Mouse (Mus musculus): ENCODE measurements around the gene Figla. TPM values are rescaled to one million over a fixed set of nuclear protein-coding genes. Genes with fewer than 3 reads are reported as not detected.
"Not testable (repeated sequence)": the region's sequence is repeated elsewhere in the genome, so short reads cannot be mapped to it uniquely, and the experiment has no call there.

Figla gene
- total and polyA plus RNA-seq, 2 experiments: not detected

GRCm38 (mm10) chr6:85975761-85976160 is 40.2 kb upstream of the Figla start:
- DNase-seq (ENCODE audit: extremely low read depth, low read depth, low spot score): no peak
- no peak for TF ChIP-seq CTCF (IDR thresholded peaks at IDR 0.05; ENCODE audit: low read depth, low read length)
- TF ChIP-seq POLR2A (IDR thresholded peaks at IDR 0.05; ENCODE audit: extremely low read depth, insufficient read depth, low read length): no peak
- Histone ChIP-seq H3K4me3 (ENCODE audit: insufficient read depth, low read depth, low read length) (no peak overlapping the region), H3K27me3 (ENCODE audit: control insufficient read depth, insufficient read depth, low read length) (no peaks in the 10 kb centered on the region), H3K4me1 (ENCODE audit: control insufficient read depth, insufficient read depth, low read length) (no peaks in the 10 kb centered on the region), H3K36me3 (ENCODE audit: control insufficient read depth, insufficient read depth, low read length) (no peaks in the 10 kb centered on the region), H3K9ac (ENCODE audit: low read depth, low read length) (no peak overlapping the region), H3K27ac (replicated peaks; ENCODE audit: insufficient read depth, low read depth, low read length) (no peak overlapping the region), H3K79me2 (ENCODE audit: control insufficient read depth, insufficient read depth, low read length) (no peaks in the 10 kb centered on the region)
- 86% methylated on average over 1 of the region's 1 CpGs for WGBS

- H3K36me3 ChIP-seq (ENCODE audit: control insufficient read depth, insufficient read depth, low read length): no peaks in the 10 kb centered on the region
These were observed 39.7 kb upstream of the Figla start for GRCm38 (mm10) chr6:85976242-85976641.

GRCm38 (mm10) chr6:85978736-85979135 is 37.2 kb upstream of the Figla start:
- WGBS: 92% methylated on average over 4 of the region's 4 CpGs
- DNase-seq (ENCODE audit: extremely low read depth, low read depth, low spot score); H3K4me3 ChIP-seq (ENCODE audit: insufficient read depth, low read depth, low read length); H3K27ac ChIP-seq (replicated peaks; ENCODE audit: insufficient read depth, low read depth, low read length); H3K79me2 ChIP-seq (ENCODE audit: control insufficient read depth, insufficient read depth, low read length); H3K4me1 ChIP-seq (ENCODE audit: control insufficient read depth, insufficient read depth, low read length); H3K9ac ChIP-seq (ENCODE audit: low read depth, low read length); H3K36me3 ChIP-seq (ENCODE audit: control insufficient read depth, insufficient read depth, low read length); H3K27me3 ChIP-seq (ENCODE audit: control insufficient read depth, insufficient read depth, low read length): not testable (repeated sequence)

More at GRCm38 (mm10) chr6:85976242-85976641, 39.7 kb upstream of the Figla start:
- H3K4me3 ChIP-seq (ENCODE audit: insufficient read depth, low read depth, low read length): no peak overlapping the region
- WGBS: 82% methylated on average over 5 of the region's 5 CpGs
- DNase-seq (ENCODE audit: extremely low read depth, low read depth, low spot score): no peak
- TF ChIP-seq CTCF (IDR thresholded peaks at IDR 0.05; ENCODE audit: low read depth, low read length): no peak
- no peak for TF ChIP-seq POLR2A (IDR thresholded peaks at IDR 0.05; ENCODE audit: extremely low read depth, insufficient read depth, low read length)
- no peak overlapping the region for H3K9ac ChIP-seq (ENCODE audit: low read depth, low read length)
- H3K27ac ChIP-seq (replicated peaks; ENCODE audit: insufficient read depth, low read depth, low read length): no peak overlapping the region
- no peaks in the 10 kb centered on the region for H3K27me3 ChIP-seq (ENCODE audit: control insufficient read depth, insufficient read depth, low read length)
- no peaks in the 10 kb centered on the region for H3K4me1 ChIP-seq (ENCODE audit: control insufficient read depth, insufficient read depth, low read length)
- no peaks in the 10 kb centered on the region for H3K79me2 ChIP-seq (ENCODE audit: control insufficient read depth, insufficient read depth, low read length)

- Histone ChIP-seq H3K27me3 (ENCODE audit: control insufficient read depth, insufficient read depth, low read length) (no peaks in the 10 kb centered on the region), H3K4me1 (ENCODE audit: control insufficient read depth, insufficient read depth, low read length) (no peaks in the 10 kb centered on the region), H3K36me3 (ENCODE audit: control insufficient read depth, insufficient read depth, low read length) (no peaks in the 10 kb centered on the region), H3K4me3 (ENCODE audit: insufficient read depth, low read depth, low read length) (no peak overlapping the region), H3K27ac (replicated peaks; ENCODE audit: insufficient read depth, low read depth, low read length) (no peak overlapping the region), H3K9ac (ENCODE audit: low read depth, low read length) (no peak overlapping the region), H3K79me2 (ENCODE audit: control insufficient read depth, insufficient read depth, low read length) (no peaks in the 10 kb centered on the region)
- TF ChIP-seq POLR2A (IDR thresholded peaks at IDR 0.05; ENCODE audit: extremely low read depth, insufficient read depth, low read length): no peak
- no peak for TF ChIP-seq CTCF (IDR thresholded peaks at IDR 0.05; ENCODE audit: low read depth, low read length)
- 80% methylated on average over 8 of the region's 8 CpGs for WGBS
- DNase-seq (ENCODE audit: extremely low read depth, low read depth, low spot score): no peak
These were observed 31.6 kb upstream of the Figla start for GRCm38 (mm10) chr6:85984351-85984750.

GRCm38 (mm10) chr6:85989570-85989969 is 26.4 kb upstream of the Figla start:
- not testable (repeated sequence) for H3K4me3 ChIP-seq (ENCODE audit: insufficient read depth, low read depth, low read length); H3K27me3 ChIP-seq (ENCODE audit: control insufficient read depth, insufficient read depth, low read length); H3K36me3 ChIP-seq (ENCODE audit: control insufficient read depth, insufficient read depth, low read length); H3K4me1 ChIP-seq (ENCODE audit: control insufficient read depth, insufficient read depth, low read length); DNase-seq (ENCODE audit: extremely low read depth, low read depth, low spot score); H3K79me2 ChIP-seq (ENCODE audit: control insufficient read depth, insufficient read depth, low read length); H3K27ac ChIP-seq (replicated peaks; ENCODE audit: insufficient read depth, low read depth, low read length); H3K9ac ChIP-seq (ENCODE audit: low read depth, low read length)
- 86% methylated on average over 5 of the region's 5 CpGs for WGBS

GRCm38 (mm10) chr6:85990774-85991173 is 25.2 kb upstream of the Figla start:
- not testable (repeated sequence) for H3K4me1 ChIP-seq (ENCODE audit: control insufficient read depth, insufficient read depth, low read length); DNase-seq (ENCODE audit: extremely low read depth, low read depth, low spot score); H3K4me3 ChIP-seq (ENCODE audit: insufficient read depth, low read depth, low read length); H3K9ac ChIP-seq (ENCODE audit: low read depth, low read length); H3K79me2 ChIP-seq (ENCODE audit: control insufficient read depth, insufficient read depth, low read length); H3K27me3 ChIP-seq (ENCODE audit: control insufficient read depth, insufficient read depth, low read length); H3K27ac ChIP-seq (replicated peaks; ENCODE audit: insufficient read depth, low read depth, low read length); H3K36me3 ChIP-seq (ENCODE audit: control insufficient read depth, insufficient read depth, low read length)
- WGBS: 88% methylated on average over 5 of the region's 5 CpGs

All from liver, adult 2 months (tissue).